Mouse (Mus musculus) cerebellum, adult 18-20 months (tissue): ENCODE results near the gene Adam23.

Experiments used
- DNase-seq, 2 experiments: peaks; one replicate each; pipeline ENCODE4 v3.0.0; 2021

Gene Adam23

GRCm38 (mm10) chr1:63445656-63446046 is at the start of gene Adam23:
Gene Adam23, plus strand, starts transcription at chr1:63445891.
- peak; percentile 77 to 94 for DNase-seq

- DNase-seq: peak in 1 of 2 experiments; percentile 4
Measured at GRCm38 (mm10) chr1:63401130-63401529, 44.6 kb upstream of the Adam23 start.

- peak; percentile 46 to 65 for DNase-seq
Measured at GRCm38 (mm10) chr1:63403601-63404000, 42.1 kb upstream of the Adam23 start.

GRCm38 (mm10) chr1:63408344-63408743 is 37.3 kb upstream of the Adam23 start:
- no peak for DNase-seq

- no peak for DNase-seq
Measured at GRCm38 (mm10) chr1:63418491-63418890, 27.2 kb upstream of the Adam23 start.

GRCm38 (mm10) chr1:63430668-63431067 is 15.0 kb upstream of the Adam23 start:
- peak; percentile 72 for DNase-seq

GRCm38 (mm10) chr1:63431166-63431565 is 14.5 kb upstream of the Adam23 start:
- DNase-seq: peak; percentile 60 to 68

- no peak for DNase-seq
Measured at GRCm38 (mm10) chr1:63431842-63432241, 13.8 kb upstream of the Adam23 start.

GRCm38 (mm10) chr1:63434052-63434451 is 11.6 kb upstream of the Adam23 start:
- no peak for DNase-seq

- no peak for DNase-seq
Measured at GRCm38 (mm10) chr1:63437529-63437928, 8.2 kb upstream of the Adam23 start.

- no peak for DNase-seq
Measured at GRCm38 (mm10) chr1:63442186-63442585, 3.5 kb upstream of the Adam23 start.

- no peak for DNase-seq
Measured at GRCm38 (mm10) chr1:63442616-63443015, 3.1 kb upstream of the Adam23 start.

- DNase-seq: peak; percentile 27 to 53
Measured at GRCm38 (mm10) chr1:63445149-63445609, 512 bp upstream of the Adam23 start.

- DNase-seq: peak; percentile 58 to 74
Measured at GRCm38 (mm10) chr1:63446047-63446704, 485 bp downstream of the Adam23 start.

- no peak for DNase-seq
Measured at GRCm38 (mm10) chr1:63446721-63447120, 1.0 kb downstream of the Adam23 start.

- no peak for DNase-seq
Measured at GRCm38 (mm10) chr1:63450091-63450490, 4.4 kb downstream of the Adam23 start.

- DNase-seq: no peak
Measured at GRCm38 (mm10) chr1:63453332-63453887, 7.7 kb downstream of the Adam23 start.

- peak; percentile 75 to 81 for DNase-seq
Measured at GRCm38 (mm10) chr1:63457801-63458519, 12.3 kb downstream of the Adam23 start.

GRCm38 (mm10) chr1:63459151-63459550 is 13.5 kb downstream of the Adam23 start:
- DNase-seq: no peak

GRCm38 (mm10) chr1:63459926-63460325 is 14.2 kb downstream of the Adam23 start:
- no peak for DNase-seq

GRCm38 (mm10) chr1:63464441-63464840 is 18.8 kb downstream of the Adam23 start:
- DNase-seq: no peak

- DNase-seq: no peak
Measured at GRCm38 (mm10) chr1:63473272-63473671, 27.6 kb downstream of the Adam23 start.

GRCm38 (mm10) chr1:63473696-63474095 is 28.0 kb downstream of the Adam23 start:
- no peak for DNase-seq

GRCm38 (mm10) chr1:63478946-63479345 is 33.3 kb downstream of the Adam23 start:
- DNase-seq: peak; percentile 53 to 66
